Mouse (Mus musculus): ENCODE results near the gene Gm26741. TPM values are rescaled to one million over a fixed set of nuclear protein-coding genes. Genes with fewer than 3 reads are reported as not detected.

Gm26741 gene
- polyA plus RNA-seq, 1 experiment from 2014 or later: not detected

DNA sequence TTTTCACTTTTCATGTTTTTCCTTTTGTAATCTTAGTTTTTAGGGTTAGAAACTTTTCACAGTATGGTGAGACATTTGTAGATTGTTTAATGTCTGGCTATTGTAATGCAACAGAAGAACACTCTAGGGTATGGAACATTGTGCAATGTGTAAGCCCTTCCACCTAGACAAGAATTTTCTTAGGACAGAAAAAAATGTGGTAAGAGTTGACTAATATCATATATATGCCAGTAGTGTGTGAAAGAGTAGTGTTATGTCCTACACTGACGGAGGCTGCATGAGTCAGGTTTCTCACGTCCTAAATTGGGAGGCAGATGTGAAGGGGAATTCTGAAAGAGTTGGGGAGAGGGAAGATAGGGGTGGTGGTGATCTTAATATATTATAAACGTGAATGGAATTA, 41.2 kb downstream of the Gm26741 start:
- no peaks in the 10 kb centered on the region for H3K27me3 ChIP-seq (replicated peaks; ENCODE audit: low read depth, poor library complexity, severe bottlenecking)
- H3K27ac ChIP-seq (replicated peaks): no peak overlapping the region
- DNase-seq (ENCODE audit: low spot score): no peak
- no peaks in the 10 kb centered on the region for H3K36me3 ChIP-seq (replicated peaks)
- no peaks in the 10 kb centered on the region for H3K9me3 ChIP-seq
- H3K4me1 ChIP-seq: no peaks in the 10 kb centered on the region
- 75% methylated on average over 3 of the region's 3 CpGs for WGBS
- no peak overlapping the region for H3K4me3 ChIP-seq

DNA sequence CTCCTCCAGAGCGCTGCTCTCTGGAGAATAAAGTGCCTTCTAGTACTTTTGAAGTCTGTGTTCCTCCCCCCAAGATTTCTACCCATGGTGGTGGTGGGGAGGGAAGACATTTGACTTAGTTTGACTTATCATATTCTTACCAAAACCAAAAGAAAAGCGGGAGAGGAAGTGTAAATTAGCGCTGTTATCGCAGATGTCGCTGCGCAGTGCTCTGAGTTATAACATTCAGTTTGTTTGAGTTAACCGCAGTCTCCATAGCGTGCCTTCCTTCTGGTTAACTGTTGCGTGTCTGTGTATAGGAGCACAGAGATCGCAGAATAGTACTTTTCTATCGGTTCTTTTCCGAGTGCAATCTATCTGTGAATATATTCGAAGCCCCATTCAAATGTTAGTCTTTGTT, 46.6 kb downstream of the Gm26741 start:
- Histone ChIP-seq H3K9me3 (no peaks in the 10 kb centered on the region), H3K27me3 (replicated peaks; ENCODE audit: low read depth, poor library complexity, severe bottlenecking) (no peaks in the 10 kb centered on the region), H3K36me3 (replicated peaks) (no peaks in the 10 kb centered on the region), H3K4me1 (no peaks in the 10 kb centered on the region), H3K27ac (replicated peaks) (no peak overlapping the region), H3K4me3 (no peak overlapping the region)
- WGBS: 89% methylated on average over 13 of the region's 13 CpGs
- DNase-seq (ENCODE audit: low spot score): no peak

DNA sequence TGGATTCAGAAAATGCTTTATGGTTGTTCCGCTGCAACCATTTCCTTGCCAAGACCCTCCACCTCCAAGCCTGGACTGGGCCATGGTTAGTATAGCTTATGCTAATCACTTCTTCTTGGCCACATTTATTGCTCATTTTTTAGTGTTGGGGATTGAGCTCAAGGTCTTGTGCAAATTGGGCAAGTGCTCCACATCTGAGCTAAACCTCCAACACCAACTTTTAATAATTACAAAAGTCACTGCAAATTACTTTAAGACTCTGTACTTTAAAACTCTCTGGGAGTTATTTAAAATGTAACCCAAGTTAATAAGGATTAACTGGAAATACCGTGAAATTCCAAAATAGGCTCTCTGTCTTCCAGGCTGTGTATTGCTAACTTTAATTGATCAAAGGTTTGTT, 49.0 kb downstream of the Gm26741 start:
- no peaks in the 10 kb centered on the region for H3K9me3 ChIP-seq
- WGBS: 89% methylated on average over 2 of the region's 2 CpGs

More for the DNA sequence above, 49.0 kb downstream of the Gm26741 start:
- no peaks in the 10 kb centered on the region for H3K36me3 ChIP-seq (replicated peaks)
- H3K27me3 ChIP-seq (replicated peaks; ENCODE audit: low read depth, poor library complexity, severe bottlenecking): no peaks in the 10 kb centered on the region
- no peak for DNase-seq (ENCODE audit: low spot score)
- H3K27ac ChIP-seq (replicated peaks): no peak overlapping the region
- no peak overlapping the region for H3K4me3 ChIP-seq
- H3K4me1 ChIP-seq: no peaks in the 10 kb centered on the region

Other genes with a start within 250 kb of the Gm26741 start
- not detected in 2 replicates for gene Ros1, start 163.5 kb upstream of the Gm26741 start, polyA plus RNA-seq (2016; fragmentation: Nextera tagmentation; extraction: Ambion mirVana)
- gene Dcbld1, start 125.1 kb upstream of the Gm26741 start, polyA plus RNA-seq (2016; fragmentation: Nextera tagmentation; extraction: Ambion mirVana): 23.3 and 24.2 TPM in 2 replicates
- 18.3 and 19.6 TPM in 2 replicates for gene Gopc, start 23.4 kb downstream of the Gm26741 start, polyA plus RNA-seq (2016; fragmentation: Nextera tagmentation; extraction: Ambion mirVana)
- not detected in 2 replicates for gene Nepn, start 30.2 kb downstream of the Gm26741 start, polyA plus RNA-seq (2016; fragmentation: Nextera tagmentation; extraction: Ambion mirVana)
- 13.3 and 13.7 TPM in 2 replicates for gene Nus1, start 58.8 kb downstream of the Gm26741 start, polyA plus RNA-seq (2016; fragmentation: Nextera tagmentation; extraction: Ambion mirVana)